Mouse (Mus musculus) ES-E14 (cell line): ENCODE measurements around the gene Sgsh. TPM values are rescaled to one million over a fixed set of nuclear protein-coding genes. Genes with fewer than 3 reads are reported as not detected.

Source experiments
- DNase-seq: peaks from one replicate; pipeline ENCODE4 v3.0.0-alpha.2; 2013; ENCODE audit warnings: low read depth, low spot score
- H3K27ac ChIP-seq: 2 replicates; pipeline ENCODE4 v1.5.1; 2012; ENCODE audit warnings: low read depth, mild to moderate bottlenecking, low read length, moderate library complexity, mixed read lengths; ENCODE audit not compliant: poor library complexity, insufficient read depth, severe bottlenecking
- H3K36me3 ChIP-seq: 2 replicates; pipeline ENCODE4 v1.6.1; 2012; ENCODE audit warnings: mild to moderate bottlenecking, low read length, moderate library complexity, mixed read lengths; ENCODE audit not compliant: control insufficient read depth, poor library complexity, insufficient read depth, severe bottlenecking
- H3K4me1 ChIP-seq, 2 experiments: fragments of 150-350 bp in 1 of 2; sonication (generic) in 1 of 2; 2 replicates each; pipeline ENCODE4 v1.6.1; 2012; ENCODE audit warnings: low read length in 2 of 2, mild to moderate bottlenecking in 1 of 2, mixed read lengths in 1 of 2; ENCODE audit not compliant: control insufficient read depth in 2 of 2, insufficient read depth in 2 of 2, poor library complexity in 1 of 2
- H3K4me3 ChIP-seq, 2 experiments: fragments of 150-350 bp in 1 of 2; sonication (generic) in 1 of 2; 2 replicates each; pipeline ENCODE4 v1.5.1; 2012; ENCODE audit warnings: low read length in 2 of 2, low read depth in 1 of 2, mild to moderate bottlenecking in 1 of 2, mixed read lengths in 1 of 2; ENCODE audit not compliant: insufficient read depth in 1 of 2, poor library complexity in 1 of 2, severe bottlenecking in 1 of 2
- H3K9ac ChIP-seq: 2 replicates; pipeline ENCODE4 v1.6.1; 2012; ENCODE audit warnings: low read depth, mild to moderate bottlenecking, low read length, mixed read lengths; ENCODE audit not compliant: poor library complexity, insufficient read depth, severe bottlenecking
- H3K9me3 ChIP-seq: fragments of 150-350 bp; sonication (generic); 2 replicates; pipeline ENCODE4 v1.6.1; 2012; ENCODE audit warnings: low read depth, mild to moderate bottlenecking, low read length; ENCODE audit not compliant: control insufficient read depth, insufficient read depth
- CHD2 ChIP-seq: IDR thresholded peaks from 2 replicates; pipeline ENCODE4 v1.6.1; 2014; ENCODE audit warnings: mild to moderate bottlenecking, low read depth, low read length, inconsistent platforms
- HCFC1 ChIP-seq: IDR thresholded peaks from 2 replicates; pipeline ENCODE4 v1.6.1; 2012; ENCODE audit warnings: low read length, inconsistent platforms, borderline replicate concordance; ENCODE audit not compliant: insufficient read depth
- MAFK ChIP-seq: IDR thresholded peaks from 2 replicates; pipeline ENCODE4 v1.6.1; 2014; ENCODE audit warnings: mild to moderate bottlenecking, low read depth, low read length, inconsistent platforms; ENCODE audit not compliant: insufficient read depth
- ZC3H11A ChIP-seq: IDR thresholded peaks from 2 replicates; pipeline ENCODE4 v1.6.1; 2012; ENCODE audit warnings: low read depth, mild to moderate bottlenecking, inconsistent platforms, low read length, borderline replicate concordance
- ZNF384 ChIP-seq: IDR thresholded peaks from 2 replicates; pipeline ENCODE4 v1.6.1; 2012; ENCODE audit warnings: low read depth, low read length, inconsistent platforms
- in situ Hi-C, 2 experiments: fragments of 600-800 bp; cut with MboI; formaldehyde crosslinking; loops; one replicate each; pipeline ENCODE4 v1.15.1; 2025; ENCODE audit warnings: low sequenced_read_pairs in 2 of 2, inconsistent platforms in 1 of 2; ENCODE audit not compliant: unreplicated experiment in 2 of 2
- total RNA-seq: library from RNA; depleted of rRNA; stranded (reverse); fragments of 300-350 nt; gene quantifications from 2 replicates; pipeline ENCODE4 v1.2.3, GENCODE M21; 2012

Sgsh gene
- total RNA-seq, 1 experiment: 3.4 TPM

- H3K4me1 ChIP-seq: no peaks in the 10 kb centered on the region
- no peak overlapping the region for H3K4me3 ChIP-seq
- no peaks in the 10 kb centered on the region for H3K36me3 ChIP-seq
- H3K9ac ChIP-seq: no peak overlapping the region; the same call in 1 of the 2 replicates
- no peak for DNase-seq
- H3K27ac ChIP-seq: no peak overlapping the region
- TF ChIP-seq HCFC1 (no peak), MAFK (no peak), ZC3H11A (no peak), ZNF384 (no peak), CHD2 (no peak)
- no peaks in the 10 kb centered on the region for H3K9me3 ChIP-seq
- in situ Hi-C loops: no loop called here
Measured at GRCm38 (mm10) chr11:119322521-119322920, 32.8 kb downstream of the Sgsh start.

GRCm38 (mm10) chr11:119316720-119317119 lies 38.6 kb downstream of the Sgsh start:
- in situ Hi-C loops: no loop called here
- DNase-seq: no peak
- Histone ChIP-seq H3K4me3 (no peak overlapping the region), H3K36me3 (no peaks in the 10 kb centered on the region), H3K9me3 (no peaks in the 10 kb centered on the region), H3K9ac (no peak overlapping the region), H3K27ac (no peak overlapping the region; the same call in 1 of the 2 replicates), H3K4me1 (no peaks in the 10 kb centered on the region)
- no peak for TF ChIP-seq CHD2
- no peak for TF ChIP-seq HCFC1

DNA sequence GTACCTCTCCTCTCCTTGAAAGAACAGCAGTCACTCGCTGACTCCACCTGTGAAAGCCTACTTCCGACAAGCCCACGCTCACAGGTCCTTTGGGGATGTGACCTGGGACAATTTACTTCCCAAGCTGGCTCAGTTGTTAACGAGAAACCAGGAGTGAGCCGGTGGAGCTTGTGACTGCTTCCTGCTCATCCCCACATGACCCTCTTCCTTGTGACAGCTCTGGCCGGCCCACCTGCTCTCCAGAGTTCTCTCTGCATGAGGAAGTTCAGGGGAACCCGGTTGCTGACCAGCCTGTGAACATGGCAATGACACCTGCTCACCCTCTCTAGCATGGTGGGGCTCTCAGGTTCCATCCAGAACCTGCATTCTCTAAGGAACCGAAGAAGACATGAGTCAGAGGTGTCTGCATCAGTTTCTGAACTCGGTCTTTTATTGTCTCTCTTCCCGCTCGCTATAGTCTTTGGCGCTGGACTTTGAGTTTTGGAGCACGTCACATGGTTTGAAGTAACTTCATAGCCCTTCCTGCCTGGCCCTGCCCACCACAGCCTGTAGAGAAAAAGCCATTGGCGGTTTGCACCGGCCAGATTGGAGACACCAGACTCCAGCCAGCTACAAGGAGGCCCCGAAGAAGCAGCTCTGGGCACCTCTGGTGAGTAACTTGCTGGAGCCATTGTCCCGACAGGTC lies 40.9 kb downstream of the Sgsh start:
- no peak overlapping the region for H3K4me3 ChIP-seq
- peaks cover 0 to 2% of the 10 kb centered on the region in 2 experiments; a peak in 1 of 4 replicates for H3K4me1 ChIP-seq
- DNase-seq: no peak
- H3K9me3 ChIP-seq: no peaks in the 10 kb centered on the region
- H3K36me3 ChIP-seq: no peaks in the 10 kb centered on the region
- in situ Hi-C loops: no loop called here
- H3K9ac ChIP-seq: no peak overlapping the region
- H3K27ac ChIP-seq: no peak overlapping the region
- TF ChIP-seq CHD2 (no peak), ZC3H11A (no peak), MAFK (no peak), ZNF384 (no peak), HCFC1 (no peak)

DNA sequence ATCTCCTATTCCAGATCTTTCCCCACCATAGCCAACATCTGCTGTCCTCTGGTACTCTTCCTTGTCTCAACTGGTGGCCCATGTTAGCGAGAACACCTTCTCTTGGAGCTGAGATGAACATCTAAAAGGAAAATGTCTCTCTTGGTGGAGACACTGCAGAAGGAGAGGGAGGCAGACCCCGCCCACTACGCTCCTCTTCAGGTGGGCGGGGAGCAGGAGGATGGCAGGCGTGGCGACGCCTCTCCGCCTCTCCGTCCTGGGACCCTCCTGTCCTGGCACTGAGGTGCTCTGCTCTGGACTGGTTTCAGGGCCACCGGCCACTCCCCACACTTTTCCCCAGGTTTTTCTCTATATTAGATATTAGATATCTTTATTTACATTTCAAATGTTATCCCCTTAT lies 44.7 kb downstream of the Sgsh start:
- peaks cover 3 to 9% of the 10 kb centered on the region in 2 experiments; a peak in 1 of 4 replicates for H3K4me1 ChIP-seq
- in situ Hi-C loops: no loop called here
- no peaks in the 10 kb centered on the region for H3K36me3 ChIP-seq
- H3K9me3 ChIP-seq: no peaks in the 10 kb centered on the region
- H3K4me3 ChIP-seq: no peak overlapping the region
- no peak overlapping the region for H3K27ac ChIP-seq
- TF ChIP-seq CHD2 (no peak), MAFK (no peak), ZC3H11A (no peak), HCFC1 (no peak)
- H3K9ac ChIP-seq: no peak overlapping the region
- DNase-seq: no peak

DNA sequence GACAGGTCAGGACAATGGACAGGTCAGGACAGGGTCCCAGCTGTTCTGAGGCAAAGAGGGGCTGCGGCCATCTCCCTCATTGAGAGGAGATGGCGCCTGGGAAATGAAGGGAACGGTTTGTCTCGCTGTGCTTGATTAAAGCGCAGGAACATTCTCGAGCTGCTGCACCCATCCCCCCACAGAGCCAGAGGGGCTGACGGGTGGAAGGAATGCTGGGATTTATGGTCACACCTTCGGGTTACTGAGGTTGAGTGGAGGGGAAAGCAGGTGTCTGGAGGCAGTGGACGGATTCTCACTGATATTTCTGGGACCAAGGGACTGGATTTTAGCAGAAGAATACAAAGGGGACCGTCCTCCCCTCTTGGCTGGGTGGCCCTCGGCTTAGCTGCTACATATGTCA lies 47.4 kb downstream of the Sgsh start:
- Histone ChIP-seq H3K4me1 (peaks cover 3 to 11% of the 10 kb centered on the region in 2 experiments; a peak in 1 of 4 replicates), H3K9me3 (no peaks in the 10 kb centered on the region), H3K27ac (no peak overlapping the region), H3K9ac (no peak overlapping the region; the same call in 1 of the 2 replicates), H3K4me3 (no peak overlapping the region), H3K36me3 (no peaks in the 10 kb centered on the region)
- TF ChIP-seq MAFK: no peak
- no peak for TF ChIP-seq HCFC1
- TF ChIP-seq CHD2: no peak
- no peak for TF ChIP-seq ZNF384
- no peak for TF ChIP-seq ZC3H11A
- in situ Hi-C loops: no loop called here
- no peak for DNase-seq
